Mouse (Mus musculus): ENCODE measurements around the gene Unk.

- TF ChIP-seq MAX (IDR thresholded peaks at IDR 0.05; ENCODE audit: low read length) (no peak), CTCF (IDR thresholded peaks at IDR 0.05 in 2 of 3, conservative IDR thresholded peaks at IDR 0.05 in 1 of 3; ENCODE audit: control insufficient read depth in 1 of 3, insufficient read depth in 1 of 3, low read depth in 2 of 3, low read length in 3 of 3, poor library complexity in 1 of 3, severe bottlenecking in 1 of 3) (no peak), ZNF384 (IDR thresholded peaks at IDR 0.05; ENCODE audit: low read depth, low read length) (no peak), POLR2A (IDR thresholded peaks at IDR 0.05; ENCODE audit: control insufficient read depth in 1 of 2, insufficient read depth in 1 of 2, low read depth in 1 of 2, low read length in 2 of 2, poor library complexity in 1 of 2) (no peak), POLR2AphosphoS2 (IDR thresholded peaks at IDR 0.05; ENCODE audit: low read length) (no peak), EP300 (IDR thresholded peaks at IDR 0.05; ENCODE audit: low read depth in 1 of 2, low read length in 2 of 2) (no peak), BHLHE40 (IDR thresholded peaks at IDR 0.05; ENCODE audit: borderline replicate concordance, low read depth, low read length) (no peak)
These were observed 80.0 kb downstream of the Unk start for GRCm38 (mm10) chr11:116110131-116110530.

Data from MEL (cell line).